Mouse (Mus musculus) forebrain, embryonic 12.5 days (tissue): ENCODE results near the gene S100a9. TPM values are rescaled to one million over a fixed set of nuclear protein-coding genes. Genes with fewer than 3 reads are reported as not detected.

ENCODE experiments used
- ATAC-seq: fragments of 200-750 bp; cut with Nextera tagmentation; 2 replicates; pipeline ENCODE4 v1.8.0; 2017; ENCODE audit warnings: moderate TSS enrichment; ENCODE audit not compliant: low FRiP score
- H3K27ac ChIP-seq: fragments of 300-500 bp; sonication (generic); 2 replicates; pipeline ENCODE4 v1.5.1; 2016; ENCODE audit warnings: mild to moderate bottlenecking
- H3K27me3 ChIP-seq: fragments of 300-500 bp; sonication (generic); 2 replicates; pipeline ENCODE4 v1.6.1; 2016; ENCODE audit warnings: mild to moderate bottlenecking
- H3K36me3 ChIP-seq: fragments of 300-500 bp; sonication (generic); replicated peaks from 2 replicates; pipeline ENCODE4 v1.6.1; 2016; ENCODE audit warnings: mild to moderate bottlenecking
- H3K4me1 ChIP-seq: fragments of 300-500 bp; sonication (generic); 2 replicates; pipeline ENCODE4 v1.6.1; 2016
- H3K4me2 ChIP-seq: fragments of 300-500 bp; sonication (generic); 2 replicates; pipeline ENCODE4 v1.6.1; 2016; ENCODE audit warnings: mild to moderate bottlenecking, moderate library complexity
- H3K4me3 ChIP-seq: fragments of 300-500 bp; sonication (generic); replicated peaks from 2 replicates; pipeline ENCODE4 v1.5.1; 2016; ENCODE audit warnings: mild to moderate bottlenecking
- H3K9ac ChIP-seq: fragments of 300-500 bp; sonication (generic); 2 replicates; pipeline ENCODE4 v1.6.1; 2016; ENCODE audit warnings: mild to moderate bottlenecking
- H3K9me3 ChIP-seq: fragments of 300-500 bp; sonication (generic); 2 replicates; pipeline ENCODE4 v1.6.1; 2016
- WGBS: fragments of 180-500 bp; shearing (Covaris S2); methylation state at CpG from one replicate; pipeline ENCODE4 v1.1.7; 2016; 5-methylcytosine and 5-hydroxymethylcytosine counted together
- polyA plus RNA-seq: library from polyadenylated mRNA; unstranded; fragments of >200 nt; fragmentation: Nextera tagmentation; extraction: Ambion mirVana; gene quantifications from 2 replicates; pipeline ENCODE4 v1.2.1, GENCODE M21; 2016

The S100a9 gene
- polyA plus RNA-seq, 1 experiment from 2014 or later, result 3.8 TPM

- Histone ChIP-seq H3K4me3 (no peak overlapping the region), H3K4me2 (no peak overlapping the region)
- no peak for ATAC-seq
Measured at GRCm38 (mm10) chr3:90657405-90657804, 38.1 kb downstream of the S100a9 start.

GRCm38 (mm10) chr3:90653717-90654116 is 41.8 kb downstream of the S100a9 start, which contains the start of gene S100a7a:
Gene S100a7a (plus strand): TSS chr3:90654017.
- Histone ChIP-seq H3K36me3 (no peaks in the 10 kb centered on the region), H3K9ac (no peak within 1 kb of the TSS), H3K27me3 (peaks cover 4% of the 10 kb centered on the region; the same call in 1 of the 2 replicates), H3K4me2 (no peak within 1 kb of the TSS), H3K4me1 (no peaks in the 10 kb centered on the region), H3K27ac (no peak within 1 kb of the TSS), H3K4me3 (no peak within 1 kb of the TSS), H3K9me3 (no peaks in the 10 kb centered on the region)
- ATAC-seq, result no peak

More at GRCm38 (mm10) chr3:90657405-90657804, 38.1 kb downstream of the S100a9 start:
- WGBS, result 75% methylated on average over 4 of the region's 4 CpGs
- Histone ChIP-seq H3K9me3 (no peaks in the 10 kb centered on the region), H3K9ac (no peak overlapping the region), H3K4me1 (no peaks in the 10 kb centered on the region), H3K27ac (no peak overlapping the region), H3K36me3 (no peaks in the 10 kb centered on the region), H3K27me3 (no peaks in the 10 kb centered on the region)

- no peaks in the 10 kb centered on the region for H3K36me3 ChIP-seq
- no peaks in the 10 kb centered on the region for H3K4me1 ChIP-seq
- no peak overlapping the region for H3K4me2 ChIP-seq
- ATAC-seq, result peak; percentile 86
- peaks cover 4% of the 10 kb centered on the region; the same call in 1 of the 2 replicates for H3K27me3 ChIP-seq
- no peaks in the 10 kb centered on the region for H3K9me3 ChIP-seq
- no peak overlapping the region for H3K4me3 ChIP-seq
- H3K27ac ChIP-seq, result no peak overlapping the region
- H3K9ac ChIP-seq, result no peak overlapping the region
- WGBS, result 40% methylated on average over 5 of the region's 5 CpGs
Measured at GRCm38 (mm10) chr3:90652878-90653508, 42.5 kb downstream of the S100a9 start.

DNA sequence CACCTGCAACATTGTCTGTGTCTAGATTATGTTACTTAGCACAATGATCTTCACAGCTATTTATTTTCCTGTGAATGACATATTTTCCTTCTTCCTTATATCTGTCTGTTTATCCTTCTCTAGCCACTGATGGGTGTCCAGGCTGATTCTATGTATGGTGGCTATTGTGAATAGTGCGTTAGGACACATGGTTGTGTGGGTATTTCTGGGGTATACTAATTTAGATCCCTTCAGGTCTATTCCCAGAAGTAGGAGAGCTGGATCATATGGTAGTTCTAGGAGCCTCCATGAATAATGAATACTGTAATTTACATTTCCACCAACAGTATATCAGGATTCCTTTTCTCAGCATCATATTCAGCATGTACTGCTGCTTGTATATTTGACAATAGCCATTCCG is 45.7 kb downstream of the S100a9 start:
- H3K4me3 ChIP-seq, result no peak overlapping the region
- ATAC-seq, result no peak
- no peak overlapping the region for H3K27ac ChIP-seq
- no peaks in the 10 kb centered on the region for H3K4me1 ChIP-seq
- H3K4me2 ChIP-seq, result no peak overlapping the region
- peaks cover 4% of the 10 kb centered on the region; the same call in 1 of the 2 replicates for H3K27me3 ChIP-seq
- no peak overlapping the region for H3K9ac ChIP-seq
- H3K9me3 ChIP-seq, result no peaks in the 10 kb centered on the region
- 94% methylated on average over 2 of the region's 2 CpGs for WGBS
- H3K36me3 ChIP-seq, result no peaks in the 10 kb centered on the region

GRCm38 (mm10) chr3:90648981-90649380 is 46.5 kb downstream of the S100a9 start:
- H3K9ac ChIP-seq, result no peak overlapping the region

GRCm38 (mm10) chr3:90647291-90647690 is 48.2 kb downstream of the S100a9 start:
- Histone ChIP-seq H3K4me1 (no peaks in the 10 kb centered on the region), H3K27ac (no peak overlapping the region), H3K4me3 (no peak overlapping the region), H3K36me3 (no peaks in the 10 kb centered on the region), H3K9ac (no peak overlapping the region), H3K4me2 (no peak overlapping the region), H3K9me3 (no peaks in the 10 kb centered on the region), H3K27me3 (peaks cover 4% of the 10 kb centered on the region; the same call in 1 of the 2 replicates)
- WGBS, result 93% methylated on average over 1 of the region's 1 CpGs
- no peak for ATAC-seq

More at GRCm38 (mm10) chr3:90648981-90649380, 46.5 kb downstream of the S100a9 start:
- Histone ChIP-seq H3K36me3 (no peaks in the 10 kb centered on the region), H3K9me3 (no peaks in the 10 kb centered on the region), H3K27me3 (peaks cover 4% of the 10 kb centered on the region; the same call in 1 of the 2 replicates), H3K27ac (no peak overlapping the region), H3K4me1 (no peaks in the 10 kb centered on the region), H3K4me2 (no peak overlapping the region), H3K4me3 (no peak overlapping the region)
- ATAC-seq, result no peak

GRCm38 (mm10) chr3:90644220-90644619 is 51.3 kb downstream of the S100a9 start:
- no peaks in the 10 kb centered on the region for H3K4me1 ChIP-seq
- WGBS, result 49% methylated on average over 3 of the region's 3 CpGs
- no peak overlapping the region for H3K27ac ChIP-seq
- H3K36me3 ChIP-seq, result no peaks in the 10 kb centered on the region
- H3K9me3 ChIP-seq, result no peaks in the 10 kb centered on the region
- no peak overlapping the region for H3K9ac ChIP-seq
- no peak for ATAC-seq
- no peak overlapping the region for H3K4me3 ChIP-seq
- no peaks in the 10 kb centered on the region for H3K27me3 ChIP-seq
- no peak overlapping the region for H3K4me2 ChIP-seq

Other genes starting within 250 kb of the S100a9 start
- 1.6 and 2.2 TPM in 2 replicates for gene Npr1, start 229.9 kb downstream of the S100a9 start, polyA plus RNA-seq
- gene Ilf2, start 219.6 kb downstream of the S100a9 start, polyA plus RNA-seq, result 351 and 352 TPM in 2 replicates
- gene Snapin, start 204.7 kb downstream of the S100a9 start, polyA plus RNA-seq, result 71.7 and 73.2 TPM in 2 replicates
- gene Chtop, start 186.2 kb downstream of the S100a9 start, polyA plus RNA-seq, result 228 and 238 TPM in 2 replicates
- gene S100a1, start 181.3 kb downstream of the S100a9 start, polyA plus RNA-seq, result 5.1 and 7.0 TPM in 2 replicates
- gene S100a13, start 181.3 kb downstream of the S100a9 start, polyA plus RNA-seq, result 8.1 and 8.6 TPM in 2 replicates
- gene S100a14, start 168.9 kb downstream of the S100a9 start, polyA plus RNA-seq, result 0.19 and 0.24 TPM in 2 replicates
- 26.8 and 27.3 TPM in 2 replicates for gene S100a16, start 158.5 kb downstream of the S100a9 start, polyA plus RNA-seq
- not detected in 2 replicates for gene S100a3, start 135.1 kb downstream of the S100a9 start, polyA plus RNA-seq
- not detected in 2 replicates for gene S100a2, start 105.5 kb downstream of the S100a9 start, polyA plus RNA-seq
- gene Gm42674, start 93.8 kb downstream of the S100a9 start, polyA plus RNA-seq, result not detected in 2 replicates
- gene S100a4, start 92.0 kb downstream of the S100a9 start, polyA plus RNA-seq, result 1.6 and 1.7 TPM in 2 replicates
- 0.56 TPM in 1 of 2 replicates, not detected in the other for gene S100a5, start 87.2 kb downstream of the S100a9 start, polyA plus RNA-seq
- 20.1 and 22.2 TPM in 2 replicates for gene S100a6, start 82.8 kb downstream of the S100a9 start, polyA plus RNA-seq
- gene S100a7a, start 41.7 kb downstream of the S100a9 start, polyA plus RNA-seq, result not detected in 2 replicates
- 4.4 and 5.2 TPM in 2 replicates for gene S100a8, start 26.7 kb downstream of the S100a9 start, polyA plus RNA-seq
- gene Pglyrp4, start 31.2 kb upstream of the S100a9 start, polyA plus RNA-seq, result not detected in 2 replicates
- not detected in 2 replicates for gene Gm5849, start 82.2 kb upstream of the S100a9 start, polyA plus RNA-seq